Mouse (Mus musculus) cerebellum, postnatal 14 days (tissue): ENCODE results near the gene Fam19a3.
"Not testable (repeated sequence)": the region's sequence is repeated elsewhere in the genome, so short reads cannot be mapped to it uniquely, and the experiment has no call there.

ENCODE experiments used
- DNase-seq, 2 experiments: peaks; one replicate each; pipeline ENCODE4 v3.0.0; 2021; ENCODE audit warnings: mixed read lengths in 2 of 2

Gene Fam19a3

GRCm38 (mm10) chr3:104781471-104781903 is at the start of gene Fam19a3:
Gene Fam19a3 (minus strand): TSS chr3:104781840.
- no peak for DNase-seq

- no peak for DNase-seq
These were observed 40.8 kb upstream of the Fam19a3 start for GRCm38 (mm10) chr3:104822413-104822812.

DNA sequence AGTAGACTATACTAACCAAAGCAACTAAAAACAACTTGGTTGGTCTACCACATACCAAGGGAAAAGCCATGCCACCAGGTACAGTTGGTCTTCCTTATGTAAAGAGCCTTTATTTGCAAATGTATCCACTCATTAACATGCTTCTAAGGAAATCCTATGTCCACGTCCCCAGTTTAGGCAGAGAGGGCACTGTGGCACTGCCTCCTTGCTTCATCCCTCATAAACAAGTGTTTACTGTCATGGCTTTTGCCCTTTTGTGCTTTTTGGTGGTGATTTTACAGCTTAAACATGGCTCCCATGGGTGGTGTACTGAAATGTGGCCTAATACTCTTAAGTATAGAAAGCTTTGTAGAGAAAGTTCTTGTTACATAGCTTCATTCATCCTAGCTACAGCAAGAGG is 38.8 kb upstream of the Fam19a3 start:
- no peak for DNase-seq

DNA sequence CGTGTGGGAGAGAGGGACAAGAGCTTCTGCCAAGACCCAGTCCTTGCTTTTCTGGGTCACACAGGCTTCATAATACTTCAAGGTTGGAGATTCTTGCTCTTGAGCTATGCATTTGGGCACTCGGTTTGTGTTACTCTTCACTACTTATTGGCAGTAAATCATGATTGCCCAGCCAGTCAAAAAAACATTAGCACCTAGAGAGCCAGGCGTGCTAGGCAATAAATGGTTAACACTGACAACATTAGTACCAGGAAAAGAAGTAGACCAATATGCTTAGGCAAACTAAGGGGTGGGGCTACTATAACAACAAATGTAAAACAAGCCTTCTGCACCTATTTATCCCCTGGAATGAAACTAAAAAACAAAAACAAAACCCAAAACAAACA is 37.1 kb upstream of the Fam19a3 start:
- DNase-seq, result no peak

GRCm38 (mm10) chr3:104817991-104818748 is 36.5 kb upstream of the Fam19a3 start, which contains the start of gene Mov10:
Gene Mov10 (minus strand): TSS chr3:104818563.
- peak; percentile 42 to 50 for DNase-seq

DNA sequence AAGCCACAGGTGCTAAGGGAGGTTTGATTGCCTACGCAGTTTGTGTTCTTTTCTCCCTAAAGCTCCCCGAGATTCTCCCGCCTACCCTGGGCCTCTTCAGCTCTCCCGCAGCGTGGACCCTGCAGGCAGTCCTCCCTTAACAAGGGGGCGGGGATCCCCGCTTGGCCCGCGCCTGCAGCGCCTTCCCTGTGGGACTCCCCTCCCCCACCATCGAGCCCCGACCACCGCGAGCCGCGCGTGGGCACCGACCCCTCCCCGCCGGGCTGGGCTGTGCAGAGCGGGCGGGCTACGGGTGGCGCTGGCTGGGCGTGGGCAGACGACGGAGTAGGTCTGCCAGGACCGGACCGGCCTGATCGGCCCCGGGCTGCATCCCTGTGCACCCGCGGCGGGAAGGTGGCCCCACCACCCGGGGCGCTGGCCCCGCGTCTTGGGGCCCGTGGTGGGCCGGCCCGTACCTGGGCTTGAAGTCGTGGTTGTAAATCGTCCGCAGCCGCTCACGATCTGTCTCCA is 35.9 kb upstream of the Fam19a3 start:
- DNase-seq, result peak; percentile 38 to 48

- DNase-seq, result peak in 1 of 2 experiments; percentile 14
These were observed 34.5 kb upstream of the Fam19a3 start for GRCm38 (mm10) chr3:104816130-104816529.

DNA sequence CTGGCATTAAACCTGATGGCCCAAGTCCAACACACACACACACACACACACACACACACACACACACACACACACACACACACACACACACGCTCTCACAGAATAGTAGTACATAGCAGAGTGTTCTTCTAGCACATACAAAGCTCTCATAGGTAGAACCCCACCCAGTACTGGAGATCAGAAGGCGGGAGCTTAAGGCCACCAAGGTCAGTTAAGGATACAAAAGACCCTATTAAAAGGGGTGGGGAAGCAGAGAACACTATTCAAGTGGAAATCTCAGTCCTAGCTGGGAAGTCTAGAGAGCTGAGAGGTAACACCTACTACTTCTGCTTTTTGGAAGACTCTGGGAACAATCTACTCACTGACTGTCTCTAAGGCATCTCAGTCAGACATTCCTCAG is 33.7 kb upstream of the Fam19a3 start:
- DNase-seq, result no peak

- no peak for DNase-seq
These were observed 33.1 kb upstream of the Fam19a3 start for GRCm38 (mm10) chr3:104814746-104815145.

GRCm38 (mm10) chr3:104813227-104813626 is 31.6 kb upstream of the Fam19a3 start:
- DNase-seq, result not testable (repeated sequence)

DNA sequence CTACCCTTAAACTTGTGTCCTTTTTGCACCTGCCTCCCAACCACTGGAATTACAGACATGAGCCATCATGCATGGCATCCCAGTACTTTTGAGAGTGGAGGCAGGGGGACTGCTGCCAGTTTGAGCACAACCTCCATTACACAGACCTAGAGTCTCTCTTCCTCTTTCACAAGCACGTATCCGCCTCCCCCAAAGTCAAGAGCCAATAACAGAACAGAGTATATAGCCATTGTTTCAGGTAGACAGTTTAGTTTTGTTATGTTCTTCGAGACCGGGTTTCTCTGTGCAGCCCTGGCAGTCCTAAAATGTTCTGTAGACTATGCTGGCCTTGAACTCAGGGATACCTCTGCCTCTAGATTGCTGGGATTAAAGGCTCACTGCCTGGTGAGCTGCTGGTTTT is 30.6 kb upstream of the Fam19a3 start:
- no peak for DNase-seq

- no peak for DNase-seq
These were observed 30.1 kb upstream of the Fam19a3 start for GRCm38 (mm10) chr3:104811752-104812151.

- no peak for DNase-seq
These were observed 23.9 kb upstream of the Fam19a3 start for GRCm38 (mm10) chr3:104805539-104805938.

DNA sequence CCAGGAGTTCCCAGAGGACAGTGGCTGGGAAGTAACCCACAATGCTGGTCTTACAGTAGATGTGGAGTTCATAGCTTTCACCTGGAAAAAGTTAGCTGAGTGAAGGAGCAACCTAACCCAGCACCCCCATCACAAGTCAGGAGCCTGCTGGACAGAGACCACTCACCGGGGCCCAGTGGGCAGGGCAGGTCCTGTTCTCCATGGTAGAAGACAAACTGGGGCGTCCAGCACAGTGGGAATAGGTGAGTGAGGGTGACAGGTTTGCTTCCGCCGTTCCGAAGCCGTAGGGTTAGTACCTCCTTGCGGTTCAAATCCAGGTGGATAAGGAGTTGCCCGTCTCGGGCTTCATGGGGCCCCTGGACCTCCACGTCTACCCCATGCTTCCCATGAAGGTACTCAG is 22.7 kb upstream of the Fam19a3 start:
- no peak for DNase-seq

GRCm38 (mm10) chr3:104801481-104801880 is 19.8 kb upstream of the Fam19a3 start:
- DNase-seq, result no peak

DNA sequence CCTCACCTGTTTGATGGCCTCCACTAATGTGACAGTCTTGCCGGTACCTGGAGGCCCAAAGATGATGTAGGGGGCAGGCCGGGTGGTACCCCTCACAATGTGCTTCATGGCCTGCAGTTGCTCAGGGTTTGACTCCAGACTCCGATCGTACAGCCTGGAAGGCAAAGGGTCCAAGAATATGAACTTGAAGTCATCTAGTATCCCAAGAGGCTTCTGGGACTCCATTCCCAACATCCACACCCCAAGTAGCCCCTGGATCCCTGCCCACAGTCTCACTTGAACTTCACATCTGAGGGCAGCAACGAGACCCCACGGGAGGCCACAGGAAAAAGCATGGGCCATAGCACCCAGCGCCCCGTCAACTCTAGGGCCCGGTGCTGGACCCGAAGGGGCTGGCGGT is 19.0 kb upstream of the Fam19a3 start:
- no peak for DNase-seq

DNA sequence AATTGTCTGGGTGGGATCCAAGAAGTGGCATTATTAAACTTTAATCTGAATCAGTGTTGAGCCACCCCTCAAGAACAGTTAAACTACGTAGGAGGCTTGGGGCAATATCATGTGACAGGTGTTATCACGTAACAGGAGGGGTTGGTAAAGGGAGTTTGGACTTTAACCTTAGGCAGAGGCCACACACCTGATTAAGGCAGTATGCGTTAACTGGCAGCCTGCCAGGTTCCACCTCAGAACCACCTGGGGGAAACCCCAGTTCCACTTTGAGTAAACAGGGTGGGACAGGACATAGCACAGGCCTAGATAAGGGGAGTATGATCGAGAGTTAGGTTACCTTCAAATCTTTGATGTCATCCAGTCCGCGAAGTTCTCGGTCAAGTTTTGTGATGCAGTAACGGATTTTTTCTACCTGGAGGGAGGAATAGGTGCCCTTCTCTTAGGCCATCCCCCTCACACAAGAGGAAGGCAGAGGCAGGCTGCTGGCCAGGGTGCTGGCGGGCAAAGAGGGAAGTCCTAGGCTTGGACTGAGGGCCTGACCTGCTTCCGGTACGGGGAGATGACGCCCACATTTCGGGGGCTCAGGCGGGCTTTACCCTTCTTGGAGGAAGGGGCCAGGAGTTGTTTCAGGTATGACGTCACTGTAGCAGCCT is 14.9 kb upstream of the Fam19a3 start:
- DNase-seq, result no peak

DNA sequence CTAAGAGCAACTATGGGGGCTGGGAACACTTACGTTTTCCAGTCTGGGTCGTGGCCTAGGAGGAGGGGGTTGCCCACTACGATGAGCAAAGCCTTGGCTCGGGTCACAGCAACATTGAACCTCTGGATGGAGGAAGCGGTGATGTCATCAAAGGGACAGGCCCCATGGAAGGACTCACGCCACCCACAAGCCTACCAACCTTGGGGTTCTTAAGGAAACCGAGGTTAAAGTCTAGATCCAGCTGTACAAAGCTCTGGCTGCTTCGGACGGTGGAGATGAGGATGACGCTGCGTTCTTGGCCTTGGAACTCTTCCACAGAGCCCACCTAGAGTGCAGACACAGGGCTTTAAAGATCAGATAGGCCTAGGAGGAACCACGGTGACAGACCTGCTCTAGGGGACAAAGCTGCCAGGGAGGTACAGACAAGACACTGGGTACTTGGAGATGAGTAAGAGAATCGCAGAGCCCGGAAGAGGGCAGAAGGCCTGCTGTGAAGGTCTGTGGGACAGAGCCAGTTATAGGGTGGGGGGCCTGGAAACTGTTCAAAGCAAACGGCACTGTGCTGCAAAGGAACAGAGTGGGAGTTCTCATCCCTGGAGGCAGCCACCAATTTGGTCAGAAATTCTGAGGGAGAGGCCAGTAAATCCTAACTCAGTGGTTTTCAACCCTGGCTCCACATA is 14.2 kb upstream of the Fam19a3 start:
- DNase-seq, result no peak

GRCm38 (mm10) chr3:104794953-104795470 is 13.4 kb upstream of the Fam19a3 start:
- no peak for DNase-seq

DNA sequence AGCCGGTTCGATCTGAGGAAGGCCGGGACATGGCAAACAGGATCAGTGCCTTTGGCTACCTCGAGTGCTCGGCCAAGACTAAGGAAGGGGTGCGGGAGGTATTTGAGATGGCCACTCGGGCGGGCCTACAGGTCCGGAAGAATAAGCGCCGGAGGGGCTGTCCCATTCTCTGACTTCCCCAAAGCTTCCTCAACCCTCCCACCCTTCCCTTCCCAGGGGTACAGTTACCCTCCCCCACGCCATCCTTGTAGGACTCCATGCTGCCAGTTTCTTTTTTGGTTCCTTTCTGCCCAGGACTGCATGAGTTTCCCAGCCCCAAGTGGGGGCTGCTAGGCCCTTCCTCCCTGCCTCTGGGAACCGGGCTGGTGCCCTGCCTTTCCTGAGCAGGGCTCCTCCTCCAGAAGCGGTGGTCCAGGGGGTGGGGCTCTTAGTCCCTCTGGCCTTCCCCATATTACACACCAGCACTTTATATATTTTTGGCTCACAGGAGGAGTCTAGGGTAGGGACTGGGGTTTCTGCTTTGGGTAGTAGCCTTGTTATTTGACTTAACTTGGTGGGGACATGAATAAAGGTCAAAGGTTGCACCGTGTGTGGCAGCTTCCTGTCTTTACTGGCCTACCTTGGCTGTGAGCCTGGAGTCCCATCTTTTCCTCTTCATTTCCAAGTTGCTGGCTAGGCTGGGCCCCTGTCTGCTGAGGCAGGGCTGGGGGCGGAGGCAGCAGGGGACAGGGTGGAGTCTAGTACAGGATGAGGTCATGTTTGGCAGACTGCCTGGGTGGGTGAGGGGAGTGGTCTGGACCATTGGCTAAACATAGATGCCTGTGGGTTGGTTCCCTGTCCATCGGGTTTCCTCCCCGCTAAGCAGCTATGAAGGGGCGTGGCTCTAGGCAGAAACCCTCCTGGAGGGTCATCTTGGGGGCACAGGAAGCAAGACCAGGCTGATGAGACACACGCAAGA is 12.5 kb upstream of the Fam19a3 start:
- peak; percentile 52 to 83 for DNase-seq

- no peak for DNase-seq
These were observed 11.0 kb upstream of the Fam19a3 start for GRCm38 (mm10) chr3:104792360-104793270.
